Mouse (Mus musculus) kidney, adult 2 months (tissue): Measurements from ENCODE around the gene Efcab10.

Source experiments
- CTCF ChIP-seq: fragments of 200-500 bp; conservative IDR thresholded peaks from 2 replicates; pipeline ENCODE4 v1.5.1; 2011; ENCODE audit warnings: low read depth, mild to moderate bottlenecking, control low read depth, low read length, moderate library complexity, mixed read lengths; ENCODE audit not compliant: insufficient read depth, insufficient read length
- POLR2A ChIP-seq: fragments of 200-500 bp; IDR thresholded peaks from one replicate; pipeline ENCODE4 v1.6.1; 2011; ENCODE audit warnings: low read depth, low read length, control low read depth

- TF ChIP-seq CTCF (no peak), POLR2A (no peak)
Measured at GRCm38 (mm10) chr12:33394804-33395623, at the start of gene Efcab10.
